Mouse (Mus musculus) mouse embryonic stem cell (cell line): Measurements from ENCODE around the gene Gatad2b.
"Not testable (repeated sequence)": the region's sequence is repeated elsewhere in the genome, so short reads cannot be mapped to it uniquely, and the experiment has no call there.

Experiments
- in situ Hi-C, 2 experiments: fragments of 300-500 bp; cut with MboI; formaldehyde crosslinking; loops; 1 replicate in 1 of 2; 3 replicates in 1 of 2; pipeline ENCODE4 v1.14.3; 2019 to 2020; ENCODE audit warnings: low sequenced_read_pairs in 2 of 2, low pct_unique_long_range_greater_than_20kb in 1 of 2, mixed read lengths in 1 of 2; ENCODE audit not compliant: unreplicated experiment in 1 of 2

Gene Gatad2b

GRCm38 (mm10) chr3:90265034-90265931 is 27.7 kb upstream of the Gatad2b start, which contains the start of gene Dennd4b:
Gene Dennd4b (plus strand): TSS chr3:90265185.
- in situ Hi-C loops = no loop called here

DNA sequence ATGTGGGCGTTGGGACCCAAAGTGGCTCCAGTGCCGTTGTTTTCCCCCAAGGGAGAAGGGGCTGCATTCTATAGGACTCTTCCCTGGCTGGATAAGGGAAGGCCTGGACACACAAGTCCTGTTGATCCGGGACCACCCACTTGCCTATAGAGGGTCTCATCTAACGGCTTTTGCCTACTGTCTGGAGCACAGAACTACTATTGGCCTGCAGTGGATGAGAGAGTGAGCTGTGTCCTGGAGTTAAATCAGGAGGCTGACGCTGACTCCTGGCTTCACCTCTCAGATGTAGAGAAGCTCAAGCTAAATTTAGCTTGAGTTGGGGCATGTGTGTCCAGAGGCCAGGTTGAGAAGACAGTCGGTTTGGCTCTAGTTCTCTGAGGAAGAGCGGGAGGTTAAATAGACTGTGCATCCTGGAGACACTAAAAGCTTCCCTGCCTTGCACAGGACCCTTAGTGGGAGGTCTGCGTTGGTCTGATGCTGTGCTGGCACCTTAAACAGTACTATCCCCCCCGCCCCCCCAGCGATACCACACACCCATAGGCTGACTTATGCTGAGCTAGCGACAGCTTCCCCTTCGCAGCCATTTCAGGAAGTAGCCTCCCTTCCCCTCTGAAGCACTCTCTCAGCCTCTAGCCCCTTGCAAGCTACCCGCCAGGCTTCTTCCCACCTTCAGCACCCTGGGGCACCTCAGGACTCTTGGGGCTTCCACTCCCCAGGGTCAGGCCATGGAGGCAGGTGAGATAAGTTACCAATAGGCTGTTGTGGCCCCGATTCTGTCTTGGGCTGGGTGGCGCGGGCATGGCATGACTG is 26.8 kb upstream of the Gatad2b start:
- in situ Hi-C loops = no loop called here

DNA sequence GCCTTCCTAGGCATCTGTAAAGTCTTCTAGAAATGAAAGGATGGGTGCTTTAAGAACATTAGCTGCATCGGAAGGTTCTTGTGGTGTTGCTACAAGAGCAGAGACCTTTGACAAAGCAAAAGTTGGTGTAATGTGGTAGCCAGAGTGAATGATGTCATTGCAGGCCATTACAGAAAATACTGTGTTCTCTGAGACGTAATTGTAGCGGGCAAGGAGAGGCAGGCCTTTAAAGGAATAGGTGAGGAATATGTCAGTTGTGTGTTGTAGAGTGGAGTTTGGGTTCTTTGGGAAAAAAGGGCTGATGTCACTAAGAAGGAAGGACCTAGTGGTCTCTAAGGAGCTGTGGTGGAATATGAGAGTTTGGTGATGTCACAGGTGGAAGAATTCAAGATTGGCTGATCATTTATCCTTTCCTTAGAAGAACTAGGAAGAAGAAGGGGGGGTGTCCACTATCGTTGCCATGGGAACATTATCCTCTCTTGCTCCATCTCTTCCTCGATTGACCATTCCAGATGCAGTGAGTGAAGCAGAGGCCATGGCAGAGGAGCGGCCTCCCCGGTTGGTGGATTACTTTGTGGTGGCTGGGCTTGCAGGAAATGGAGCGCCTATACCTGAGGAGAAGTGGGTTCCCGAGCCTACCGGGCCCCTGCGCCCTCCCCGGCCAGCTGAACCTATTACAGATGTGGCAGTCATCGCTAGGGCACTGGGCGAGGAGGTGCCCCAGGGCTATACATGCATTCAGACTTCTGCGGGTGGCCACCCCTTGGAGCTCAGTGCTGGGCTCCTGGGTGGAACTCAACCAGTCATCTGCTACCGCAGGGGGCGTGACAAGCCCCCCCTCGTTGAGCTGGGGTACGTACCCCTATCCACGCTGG is 25.8 kb upstream of the Gatad2b start:
- in situ Hi-C loops = no loop called here

DNA sequence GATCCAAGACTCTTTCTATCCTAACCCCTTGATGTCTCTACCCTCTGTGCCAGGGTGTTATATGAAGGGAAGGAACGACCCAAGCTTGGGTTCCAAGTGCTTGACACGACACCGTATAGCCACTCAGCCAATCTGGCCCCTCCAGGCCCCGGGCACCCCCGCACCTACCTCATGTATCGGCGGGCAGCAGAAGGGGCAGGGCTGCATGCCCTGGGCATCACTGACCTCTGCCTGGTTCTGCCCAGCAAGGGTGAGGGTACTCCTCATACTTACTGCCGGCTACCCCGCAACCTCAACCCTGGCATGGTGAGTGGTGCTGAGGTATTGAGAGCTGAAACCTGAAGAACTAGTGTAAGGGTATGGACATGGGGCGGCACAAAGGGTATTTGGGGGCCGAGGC is 24.8 kb upstream of the Gatad2b start:
- in situ Hi-C loops = no loop called here

DNA sequence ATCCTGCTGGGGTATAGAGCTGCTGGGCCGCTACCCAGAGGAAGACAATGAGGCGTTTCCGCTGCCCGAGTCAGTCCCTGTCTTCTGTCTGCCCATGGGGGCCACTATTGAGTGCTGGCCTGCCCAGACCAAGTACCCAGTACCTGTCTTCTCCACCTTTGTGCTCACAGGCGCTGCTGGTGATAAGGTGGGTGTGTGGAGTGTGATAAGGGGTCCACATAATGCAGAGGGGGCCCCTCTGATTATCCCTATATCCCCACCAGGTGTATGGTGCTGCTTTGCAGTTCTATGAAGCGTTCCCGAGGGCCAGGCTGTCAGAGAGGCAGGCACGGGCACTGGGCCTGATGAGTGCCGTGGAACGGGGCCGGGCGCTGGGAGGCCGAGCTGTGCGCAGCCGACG is 24.0 kb upstream of the Gatad2b start:
- in situ Hi-C loops = no loop called here

- in situ Hi-C loops = no loop called here
Observed at GRCm38 (mm10) chr3:90270784-90271183, 22.2 kb upstream of the Gatad2b start.

DNA sequence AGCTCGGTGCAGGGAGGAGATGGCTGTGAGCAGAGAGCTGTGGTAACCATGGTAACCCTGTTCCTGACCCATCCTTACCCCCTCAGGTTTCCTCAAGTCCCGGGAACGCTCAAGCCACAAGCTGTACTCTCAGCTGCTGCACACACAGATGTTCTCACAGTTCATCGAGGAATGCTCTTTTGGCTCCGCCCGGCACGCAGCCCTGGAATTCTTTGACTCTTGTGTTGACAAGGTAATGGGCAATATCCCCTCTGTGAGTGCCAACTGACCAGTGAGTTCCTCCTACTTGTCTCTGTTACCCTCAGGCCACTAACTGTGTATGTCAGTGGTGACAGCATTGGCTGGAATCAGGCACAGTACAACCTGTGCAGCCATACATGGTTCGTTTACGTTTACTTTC is 20.8 kb upstream of the Gatad2b start:
- in situ Hi-C loops = no loop called here

DNA sequence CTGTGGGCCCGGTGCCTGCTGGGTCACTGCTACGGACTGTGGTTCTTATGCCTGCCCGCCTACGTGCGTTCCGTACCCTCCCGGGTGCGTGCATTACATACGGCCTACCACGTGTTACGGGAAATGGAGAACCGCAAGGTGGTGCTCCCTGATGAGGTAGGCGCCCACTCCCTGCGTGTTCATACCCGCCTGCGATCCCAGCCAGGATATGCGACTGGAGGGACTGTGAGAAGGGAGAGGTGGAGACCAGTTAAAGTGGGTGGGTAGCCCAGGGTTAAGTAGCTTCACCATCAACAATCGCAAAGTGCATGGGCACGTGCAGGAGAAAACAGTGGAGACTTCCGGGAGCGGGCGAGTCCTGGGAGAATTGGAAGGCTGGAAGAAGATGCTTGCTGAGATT is 19.1 kb upstream of the Gatad2b start:
- in situ Hi-C loops = no loop called here

DNA sequence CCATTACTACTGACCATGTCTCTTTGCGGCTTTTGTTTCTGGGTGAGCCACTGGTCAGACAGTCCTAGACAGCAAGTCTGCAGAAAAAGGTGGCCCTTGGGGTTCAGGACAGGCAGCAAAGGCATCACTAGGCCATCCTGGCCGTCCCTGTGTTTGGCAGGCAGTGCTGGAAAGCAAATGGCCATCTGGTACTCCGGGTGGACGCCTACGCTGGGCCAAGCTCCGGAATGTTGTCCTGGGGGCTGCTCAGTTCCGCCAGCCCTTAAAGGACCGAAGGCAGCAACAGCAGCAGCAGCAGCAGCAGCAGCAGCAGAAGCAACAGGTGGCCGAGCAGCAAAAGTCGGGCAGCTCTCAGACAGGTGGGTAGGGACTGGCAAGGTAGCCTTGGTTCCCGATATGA is 17.7 kb upstream of the Gatad2b start:
- in situ Hi-C loops = no loop called here

DNA sequence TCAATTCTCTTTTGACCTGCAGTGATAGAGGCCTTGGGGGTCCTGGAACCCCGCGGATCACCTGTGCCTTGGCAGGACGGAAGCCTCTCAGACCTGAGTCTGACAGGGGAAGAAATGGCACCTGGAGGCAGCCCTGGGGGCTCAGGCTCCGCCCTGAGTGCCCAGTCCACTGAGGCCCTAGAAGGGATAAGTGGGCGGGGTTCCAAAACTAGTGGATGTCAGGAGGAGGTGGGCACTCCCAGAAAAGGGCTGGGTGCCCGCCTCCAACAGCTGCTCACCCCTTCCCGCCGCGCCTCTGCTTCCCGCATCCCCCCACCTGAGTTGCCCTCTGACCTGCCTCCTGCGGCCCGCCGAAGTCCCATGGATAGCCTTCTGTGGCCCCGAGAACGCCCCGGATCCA is 16.1 kb upstream of the Gatad2b start:
- in situ Hi-C loops = no loop called here

DNA sequence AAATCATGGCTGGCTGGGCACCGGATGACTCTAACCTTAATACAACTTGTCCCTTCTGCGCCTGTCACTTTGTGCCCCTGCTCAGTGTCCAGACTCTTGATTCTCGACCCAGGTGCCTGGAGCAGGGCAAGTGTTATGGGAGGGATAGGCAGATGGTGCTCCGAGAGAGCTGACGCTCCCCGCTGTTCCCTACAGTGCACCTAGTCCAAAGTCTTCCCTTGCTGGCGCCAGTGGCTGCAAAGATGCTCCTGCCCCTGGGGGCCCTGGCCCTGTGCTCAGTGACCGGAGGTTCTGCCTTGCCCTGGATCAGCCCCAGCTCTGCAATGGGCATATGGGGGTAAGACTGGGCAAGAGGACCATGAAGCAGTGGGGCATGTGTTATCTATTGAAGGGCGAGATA is 15.2 kb upstream of the Gatad2b start:
- in situ Hi-C loops = no loop called here

GRCm38 (mm10) chr3:90278211-90278610 is 14.8 kb upstream of the Gatad2b start:
- in situ Hi-C loops = no loop called here

- in situ Hi-C loops = no loop called here
Observed at GRCm38 (mm10) chr3:90279216-90279615, 13.8 kb upstream of the Gatad2b start.

DNA sequence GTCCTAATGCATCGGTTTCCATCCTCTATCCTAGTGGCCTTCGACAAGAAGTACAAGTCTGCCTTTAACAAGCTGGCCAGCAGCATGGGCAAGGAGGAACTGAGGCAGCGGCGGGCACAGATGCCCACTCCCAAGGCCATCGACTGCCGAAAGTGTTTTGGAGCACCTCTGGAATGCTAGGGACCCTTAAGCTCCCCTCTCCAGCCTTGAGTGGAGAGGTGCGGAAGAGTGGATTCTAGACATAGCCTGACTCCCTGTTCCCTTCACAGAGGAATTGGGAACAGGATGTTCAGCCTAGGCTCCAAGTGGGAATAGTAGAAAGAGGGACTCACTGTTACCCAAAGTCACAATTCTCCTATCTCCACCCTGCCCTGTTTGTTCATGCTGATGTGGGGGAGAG is 13.2 kb upstream of the Gatad2b start:
- in situ Hi-C loops = no loop called here

DNA sequence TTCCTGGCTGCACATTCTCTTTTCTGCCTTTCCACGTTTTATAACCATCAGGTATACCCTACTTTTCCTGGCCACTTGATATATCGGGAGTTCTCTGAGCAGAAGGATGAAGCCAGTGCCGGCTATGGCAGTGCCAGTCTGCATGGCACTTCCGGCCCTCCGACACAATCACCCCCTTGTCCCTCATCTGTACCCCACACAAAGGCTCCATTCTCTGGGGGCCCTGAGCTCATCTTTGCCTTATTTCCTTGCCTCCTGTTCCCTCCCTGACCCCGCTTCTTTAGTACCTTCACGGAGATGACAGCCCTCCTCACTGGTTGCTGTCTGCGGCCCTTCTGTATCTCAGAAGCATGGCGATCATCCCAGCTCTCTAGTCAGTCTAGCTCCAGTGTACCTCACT is 12.3 kb upstream of the Gatad2b start:
- in situ Hi-C loops = no loop called here

DNA sequence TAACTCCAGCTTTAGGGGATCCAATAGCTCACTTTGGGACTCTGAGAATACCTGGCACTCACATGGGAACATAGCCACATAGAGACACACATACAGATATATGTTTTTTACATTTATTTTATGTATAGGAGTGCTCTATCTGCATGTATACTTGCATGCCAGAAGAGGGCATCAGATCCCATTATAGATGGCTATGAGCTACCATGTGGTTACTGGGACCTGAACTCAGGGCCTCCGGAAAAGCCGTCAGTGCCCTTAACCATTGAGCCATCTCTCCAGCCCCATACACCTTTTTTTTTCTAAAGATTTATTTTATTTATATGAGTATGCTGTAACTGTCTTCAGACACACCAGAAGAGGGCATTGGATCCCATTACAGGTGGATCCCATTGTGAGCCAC is 8.8 kb upstream of the Gatad2b start:
- in situ Hi-C loops = no loop called here

- in situ Hi-C loops = not testable (repeated sequence)
Observed at GRCm38 (mm10) chr3:90289403-90289802, 3.6 kb upstream of the Gatad2b start.

DNA sequence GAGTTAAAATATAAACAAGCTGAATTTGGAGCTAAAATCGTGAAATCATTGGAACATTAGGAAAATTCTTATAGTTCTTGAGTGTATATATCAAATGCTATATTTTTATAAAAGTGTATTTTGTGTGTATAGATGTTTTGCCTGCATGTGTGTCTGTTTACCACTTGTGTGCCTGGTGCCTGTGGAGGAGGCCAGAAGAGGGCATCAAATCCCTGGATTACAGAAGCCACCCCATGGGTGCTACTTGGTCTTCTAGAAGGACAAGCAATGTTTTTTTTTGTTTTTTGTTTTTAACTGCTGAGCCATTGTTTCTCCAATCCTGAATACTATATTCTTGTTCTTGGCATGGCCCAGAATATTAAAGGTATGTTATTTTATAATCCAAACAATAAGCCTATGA is 2.4 kb upstream of the Gatad2b start:
- in situ Hi-C loops = no loop called here

DNA sequence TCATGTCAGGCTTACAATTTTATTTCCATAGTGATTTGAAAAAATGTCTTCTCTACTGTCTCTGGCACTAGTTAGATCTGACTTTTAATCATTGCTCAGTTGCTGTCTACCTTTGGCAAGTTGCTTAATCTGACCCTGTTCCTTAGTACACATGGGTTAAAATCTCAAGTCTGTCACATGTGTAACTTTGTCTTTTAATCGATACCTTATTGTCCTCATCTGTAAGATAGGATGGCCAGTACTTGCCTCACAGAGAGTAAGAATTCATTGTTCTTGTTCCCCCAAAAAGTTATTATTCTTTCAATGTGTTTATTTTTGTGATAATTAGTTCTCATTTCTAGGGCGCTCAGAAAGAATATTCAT is 1.0 kb upstream of the Gatad2b start:
- in situ Hi-C loops = no loop called here
